Mouse (Mus musculus) heart, embryonic 12.5 days (tissue): ENCODE data around the gene Copg2. TPM values are rescaled to one million over a fixed set of nuclear protein-coding genes. Genes with fewer than 3 reads are reported as not detected.
"Not testable (repeated sequence)": the region's sequence is repeated elsewhere in the genome, so short reads cannot be mapped to it uniquely, and the experiment has no call there.

Experiments used
- ATAC-seq: fragments of 200-750 bp; cut with Nextera tagmentation; 2 replicates; pipeline ENCODE4 v1.8.0; 2017; ENCODE audit warnings: moderate TSS enrichment, moderate library complexity; ENCODE audit not compliant: insufficient number of reproducible peaks, low FRiP score
- H3K27ac ChIP-seq: fragments of 300-500 bp; sonication (generic); 2 replicates; pipeline ENCODE4 v1.5.1; 2016; ENCODE audit warnings: mild to moderate bottlenecking, moderate library complexity; ENCODE audit not compliant: poor library complexity, severe bottlenecking
- H3K27me3 ChIP-seq: fragments of 300-500 bp; sonication (generic); replicated peaks from 2 replicates; pipeline ENCODE4 v1.6.1; 2016; ENCODE audit warnings: mild to moderate bottlenecking, moderate library complexity
- H3K36me3 ChIP-seq: fragments of 300-500 bp; sonication (generic); 2 replicates; pipeline ENCODE4 v1.6.1; 2016; ENCODE audit warnings: mild to moderate bottlenecking, moderate library complexity
- H3K4me1 ChIP-seq: fragments of 300-500 bp; sonication (generic); replicated peaks from 2 replicates; pipeline ENCODE4 v1.6.1; 2016; ENCODE audit warnings: mild to moderate bottlenecking
- H3K4me2 ChIP-seq: fragments of 300-500 bp; sonication (generic); 2 replicates; pipeline ENCODE4 v1.6.1; 2016; ENCODE audit warnings: mild to moderate bottlenecking, moderate library complexity
- H3K4me3 ChIP-seq: fragments of 300-500 bp; sonication (generic); 2 replicates; pipeline ENCODE4 v1.5.1; 2016; ENCODE audit warnings: mild to moderate bottlenecking
- H3K9ac ChIP-seq: fragments of 300-500 bp; sonication (generic); 2 replicates; pipeline ENCODE4 v1.6.1; 2016; ENCODE audit warnings: mild to moderate bottlenecking, moderate library complexity
- H3K9me3 ChIP-seq: fragments of 300-500 bp; sonication (generic); replicated peaks from 2 replicates; pipeline ENCODE4 v1.6.1; 2016; ENCODE audit warnings: mild to moderate bottlenecking, moderate library complexity
- WGBS: fragments of 180-500 bp; shearing (Covaris S2); methylation state at CpG from one replicate; pipeline ENCODE4 v1.1.7; 2016; 5-methylcytosine and 5-hydroxymethylcytosine counted together
- polyA plus RNA-seq: library from polyadenylated mRNA; unstranded; fragments of >200 nt; fragmentation: Nextera tagmentation; extraction: Ambion mirVana; gene quantifications from 2 replicates; pipeline ENCODE4 v1.2.1, GENCODE M21; 2016

The Copg2 gene
- polyA plus RNA-seq, 1 experiment from 2014 or later = 29.7 TPM

DNA sequence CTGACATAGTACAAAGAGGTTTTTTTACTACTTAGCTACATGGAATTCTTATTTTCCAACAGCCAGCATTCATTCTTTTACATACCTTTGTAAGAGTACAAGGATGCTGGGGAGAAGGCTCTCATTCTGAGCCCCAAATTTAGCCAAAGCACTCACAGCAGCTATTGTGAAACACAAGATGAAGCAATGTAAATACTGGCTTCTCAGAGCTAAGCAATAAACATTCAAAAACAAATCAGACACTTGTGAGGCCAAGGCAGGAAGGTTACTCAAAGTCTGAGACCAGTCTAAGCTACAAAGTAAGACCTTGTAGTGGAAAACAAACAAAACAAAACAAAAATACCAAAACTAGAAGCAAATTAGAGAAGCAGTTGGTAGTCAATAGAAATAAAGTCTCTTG lies 83.0 kb downstream of the Copg2 start:
- no peak for ATAC-seq

DNA sequence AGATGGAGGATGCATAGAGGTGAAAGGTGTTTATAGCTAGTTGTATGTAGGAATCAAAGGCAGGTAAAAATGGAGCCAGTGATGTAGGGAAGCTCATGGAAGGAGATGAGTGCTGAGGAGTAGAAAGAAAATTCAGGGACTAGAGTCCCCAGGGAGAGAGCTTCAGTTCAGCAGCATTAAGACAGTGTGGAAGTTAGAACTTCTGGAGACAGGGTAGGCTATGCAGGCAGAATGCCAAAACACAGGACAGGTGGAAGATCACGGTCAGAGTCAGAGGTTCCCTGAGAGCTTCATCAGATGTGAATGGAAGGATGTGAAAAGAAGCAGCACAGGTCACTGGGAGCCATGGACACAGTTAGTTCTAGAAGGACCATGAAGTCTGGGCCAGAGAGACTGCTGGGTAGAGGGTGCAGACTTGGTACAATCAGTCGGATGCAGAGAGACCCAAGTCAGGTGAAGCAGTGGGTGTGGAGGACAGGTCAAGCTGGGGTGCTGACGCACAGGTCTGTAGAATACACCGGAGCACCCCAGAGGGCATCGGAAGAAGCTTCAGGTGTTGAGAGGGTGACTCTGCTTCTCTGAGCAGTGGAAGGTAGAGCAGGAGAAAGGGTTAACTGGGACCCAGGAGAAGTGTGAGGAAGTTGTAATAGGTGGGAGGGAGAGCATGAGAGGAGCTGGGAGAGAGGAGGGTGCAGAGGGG lies 91.4 kb downstream of the Copg2 start:
- no peak overlapping the region for H3K9ac ChIP-seq
- no peaks in the 10 kb centered on the region for H3K9me3 ChIP-seq
- H3K4me1 ChIP-seq = no peaks in the 10 kb centered on the region
- ATAC-seq = peak; percentile 40
- 87% methylated on average over 5 of the region's 5 CpGs for WGBS
- no peak overlapping the region for H3K27ac ChIP-seq
- H3K27me3 ChIP-seq = no peaks in the 10 kb centered on the region
- H3K4me3 ChIP-seq = no peak overlapping the region
- peaks cover 28% of the 10 kb centered on the region for H3K36me3 ChIP-seq
- H3K4me2 ChIP-seq = no peak overlapping the region

More for the DNA sequence above, 83.0 kb downstream of the Copg2 start:
- no peaks in the 10 kb centered on the region for H3K4me1 ChIP-seq
- no peak overlapping the region for H3K4me2 ChIP-seq
- no peak overlapping the region for H3K4me3 ChIP-seq
- H3K27me3 ChIP-seq = no peaks in the 10 kb centered on the region
- H3K9ac ChIP-seq = no peak overlapping the region
- no peaks in the 10 kb centered on the region for H3K9me3 ChIP-seq
- H3K36me3 ChIP-seq = peaks cover 11% of the 10 kb centered on the region
- no peak overlapping the region for H3K27ac ChIP-seq

DNA sequence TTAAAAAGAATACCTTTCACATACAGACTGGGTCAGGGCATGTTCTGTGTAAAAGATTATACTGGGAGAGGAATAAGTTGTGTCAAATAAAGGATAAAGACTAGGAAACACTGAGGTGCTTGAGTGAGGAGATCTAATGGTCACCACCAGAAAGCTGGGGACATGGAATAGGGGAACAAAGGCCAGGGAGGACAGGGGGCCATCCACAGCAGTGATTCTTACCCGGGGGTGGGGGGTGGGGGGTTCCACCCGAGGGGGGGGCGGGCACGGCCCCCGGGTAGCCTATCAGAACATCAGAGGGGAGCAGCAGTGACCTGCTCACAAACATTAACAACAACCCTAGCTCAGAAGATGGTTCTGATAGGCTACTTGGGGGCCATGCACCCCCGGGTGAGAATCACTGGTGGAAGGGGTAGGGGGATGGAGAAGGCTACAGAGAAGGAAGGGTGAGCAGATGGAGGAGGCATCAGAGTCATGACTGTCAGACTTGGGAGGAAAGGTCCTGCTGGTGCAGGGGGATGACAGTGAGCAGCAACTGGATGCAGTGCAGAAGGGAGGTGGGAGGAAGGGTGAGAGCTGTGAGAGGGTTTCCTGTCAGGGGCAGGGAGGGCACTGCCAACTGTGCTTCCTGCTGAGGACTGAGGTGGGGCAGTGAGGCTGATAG lies 92.1 kb downstream of the Copg2 start:
- H3K36me3 ChIP-seq = peaks cover 25% of the 10 kb centered on the region
- H3K4me3 ChIP-seq, H3K9me3 ChIP-seq, H3K9ac ChIP-seq, H3K4me2 ChIP-seq, H3K27me3 ChIP-seq, H3K27ac ChIP-seq, H3K4me1 ChIP-seq: not testable (repeated sequence)
- ATAC-seq = peak; percentile 86
- 71% methylated on average over 6 of the region's 6 CpGs for WGBS

DNA sequence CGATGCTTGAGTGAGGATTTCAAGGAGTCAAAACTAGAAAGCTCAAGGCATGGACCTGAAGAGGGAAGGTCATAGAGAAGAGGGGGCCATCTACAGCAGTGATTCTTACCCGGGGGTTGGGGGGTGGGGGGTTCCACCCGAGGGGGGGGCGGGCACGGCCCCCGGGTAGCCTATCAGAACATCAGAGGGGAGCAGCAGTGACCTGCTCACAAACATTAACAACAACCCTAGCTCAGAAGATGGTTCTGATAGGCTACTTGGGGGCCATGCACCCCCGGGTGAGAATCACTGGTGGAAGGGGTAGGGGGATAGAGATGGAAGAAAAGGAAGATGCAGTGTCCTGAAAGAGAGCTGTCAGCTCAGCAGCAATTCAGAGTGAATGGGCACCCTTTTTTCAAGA lies 93.7 kb downstream of the Copg2 start:
- not testable (repeated sequence) for H3K4me2 ChIP-seq, H3K4me3 ChIP-seq, H3K4me1 ChIP-seq, H3K27me3 ChIP-seq, H3K9ac ChIP-seq, H3K27ac ChIP-seq, H3K9me3 ChIP-seq
- peak; percentile 80 for ATAC-seq
- 87% methylated on average over 7 of the region's 7 CpGs for WGBS
- peaks cover 20% of the 10 kb centered on the region for H3K36me3 ChIP-seq

DNA sequence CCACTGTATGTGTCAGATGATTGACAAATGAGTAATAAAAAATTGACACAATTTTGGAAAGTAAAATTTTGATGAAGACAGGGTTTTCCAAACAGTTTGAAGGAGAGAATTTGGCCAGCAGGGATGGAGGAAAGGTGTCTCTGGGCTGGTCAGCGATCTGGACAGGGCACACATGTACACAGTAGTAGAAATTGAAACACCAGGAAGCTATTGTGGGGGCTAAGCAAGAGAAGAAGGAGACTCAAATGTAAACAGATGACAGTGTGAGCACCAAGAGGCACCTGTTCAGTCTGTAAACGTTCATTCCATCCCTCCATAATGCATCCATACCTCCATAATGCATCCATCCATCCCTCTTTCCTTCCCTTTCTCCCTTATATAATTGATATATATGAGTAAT lies 145.4 kb downstream of the Copg2 start:
- H3K4me1 ChIP-seq = no peaks in the 10 kb centered on the region
- no peak overlapping the region for H3K9ac ChIP-seq
- no peak overlapping the region for H3K4me2 ChIP-seq
- no peak overlapping the region for H3K27ac ChIP-seq
- H3K9me3 ChIP-seq = no peaks in the 10 kb centered on the region
- 80% methylated on average over 2 of the region's 2 CpGs for WGBS
- peaks cover 27% of the 10 kb centered on the region for H3K36me3 ChIP-seq
- H3K4me3 ChIP-seq = no peak overlapping the region
- ATAC-seq = peak; percentile 18; the same call in 1 of the 2 replicates
- no peaks in the 10 kb centered on the region for H3K27me3 ChIP-seq

DNA sequence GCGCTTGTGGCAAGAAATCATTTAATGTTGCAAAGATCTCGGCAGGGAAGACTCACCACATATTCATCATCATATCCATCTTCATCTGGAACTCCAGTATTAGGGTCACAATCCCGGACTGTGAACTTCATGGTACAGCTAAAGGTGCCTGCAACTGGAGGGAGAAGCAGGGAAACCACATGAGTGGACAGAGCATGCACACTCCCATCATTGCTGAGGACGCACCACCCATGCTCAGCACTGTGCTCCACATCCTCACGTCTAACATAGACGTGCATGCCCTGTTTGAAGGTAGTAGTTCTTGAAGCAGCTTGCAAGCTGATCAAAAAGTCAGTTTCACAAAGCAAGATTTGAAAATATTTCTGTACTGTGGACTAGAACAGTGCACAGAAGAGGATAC lies 146.1 kb downstream of the Copg2 start:
- H3K4me2 ChIP-seq = no peak overlapping the region
- no peak overlapping the region for H3K9ac ChIP-seq
- no peaks in the 10 kb centered on the region for H3K9me3 ChIP-seq
- no peaks in the 10 kb centered on the region for H3K27me3 ChIP-seq
- WGBS = 72% methylated on average over 6 of the region's 6 CpGs
- no peak overlapping the region for H3K4me3 ChIP-seq
- ATAC-seq = peak; percentile 56
- no peak overlapping the region for H3K27ac ChIP-seq
- H3K36me3 ChIP-seq = peaks cover 33% of the 10 kb centered on the region
- no peaks in the 10 kb centered on the region for H3K4me1 ChIP-seq

DNA sequence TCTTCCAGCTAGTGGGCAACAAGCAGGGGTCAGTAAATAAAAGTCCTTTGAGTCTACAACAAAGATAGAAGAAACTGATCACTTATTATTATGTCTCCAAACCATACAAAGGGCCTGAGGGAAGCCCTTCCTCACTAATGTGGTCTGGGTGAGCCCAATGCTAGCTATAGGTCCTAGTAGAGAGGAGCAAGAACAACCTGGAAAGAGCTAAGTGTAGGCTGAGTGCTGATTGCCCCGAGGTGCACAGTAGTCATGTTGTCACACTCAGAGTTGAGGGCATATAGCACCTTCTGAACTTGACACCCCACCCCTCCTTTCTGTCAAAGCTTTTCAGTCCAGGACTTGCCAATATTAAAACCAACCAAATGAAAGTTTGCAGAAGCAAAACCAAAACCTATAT lies 146.7 kb downstream of the Copg2 start:
- H3K27ac ChIP-seq = no peak overlapping the region
- no peak overlapping the region for H3K4me3 ChIP-seq
- peak; percentile 34 for ATAC-seq
- H3K36me3 ChIP-seq = peaks cover 39% of the 10 kb centered on the region
- H3K4me1 ChIP-seq = no peaks in the 10 kb centered on the region
- no peaks in the 10 kb centered on the region for H3K27me3 ChIP-seq
- no peak overlapping the region for H3K9ac ChIP-seq
- H3K4me2 ChIP-seq = no peak overlapping the region
- H3K9me3 ChIP-seq = no peaks in the 10 kb centered on the region
- WGBS = 48% methylated on average over 1 of the region's 1 CpGs

DNA sequence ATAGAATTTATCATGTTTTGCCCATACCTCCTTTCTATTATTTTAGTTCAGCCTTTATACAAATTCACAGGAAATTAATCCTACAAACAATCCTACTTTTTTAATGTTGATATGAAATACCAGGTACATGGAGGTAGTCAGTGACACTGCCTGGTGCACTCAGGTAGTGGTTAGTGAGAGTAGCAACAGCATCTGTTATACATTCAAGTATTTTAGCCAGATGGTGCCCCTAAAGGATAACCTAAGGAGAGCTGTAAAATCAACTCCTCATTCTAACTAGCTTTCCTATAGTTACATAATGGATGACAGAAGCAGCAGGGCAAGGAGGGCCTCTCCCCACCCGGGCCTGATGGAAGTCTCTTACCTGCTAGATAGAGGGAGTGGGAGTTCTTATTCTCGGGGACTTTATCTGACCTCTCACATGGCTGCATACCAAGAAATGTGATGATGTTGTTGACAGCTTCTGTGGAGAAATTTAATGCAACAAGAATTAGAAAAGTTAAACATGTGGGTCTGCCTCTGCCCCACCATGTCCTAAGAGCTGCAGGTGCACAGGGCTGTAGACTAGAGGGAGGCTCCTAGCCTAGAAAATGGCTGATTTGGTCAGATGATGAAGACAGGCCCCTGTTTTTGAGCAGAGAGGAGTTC lies 147.4 kb downstream of the Copg2 start:
- Histone ChIP-seq H3K4me2 (no peak overlapping the region), H3K27me3 (no peaks in the 10 kb centered on the region), H3K4me3 (no peak overlapping the region), H3K9me3 (no peaks in the 10 kb centered on the region), H3K9ac (no peak overlapping the region), H3K36me3 (peaks cover 43% of the 10 kb centered on the region), H3K4me1 (no peaks in the 10 kb centered on the region), H3K27ac (no peak overlapping the region)
- 19% methylated on average over 2 of the region's 2 CpGs for WGBS
- ATAC-seq = peak; percentile 38

DNA sequence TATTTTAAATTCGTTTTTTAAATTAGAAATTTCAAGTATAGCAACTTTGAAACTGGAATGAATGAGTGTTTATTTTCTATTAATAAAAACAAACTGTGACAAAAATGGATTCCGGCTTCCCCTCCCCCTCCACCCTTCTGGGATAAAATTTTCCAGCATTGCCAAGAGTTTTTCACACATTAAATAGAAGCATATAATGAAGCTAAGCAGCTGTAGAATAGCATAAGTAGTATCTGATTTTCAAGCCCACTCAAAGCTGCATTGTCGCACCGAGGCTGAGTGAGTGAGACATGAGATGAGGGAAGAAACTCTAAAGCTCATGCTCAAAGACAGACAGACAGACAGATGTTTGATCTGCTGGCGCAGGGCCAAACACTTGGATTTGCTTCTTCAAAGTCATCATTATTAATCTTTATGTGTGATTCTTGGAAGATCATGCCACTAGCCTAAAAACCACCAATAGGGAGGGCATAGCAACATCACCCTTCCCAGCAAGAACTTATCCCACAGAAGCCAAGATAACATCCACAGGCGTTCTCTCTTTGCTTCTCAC lies 148.2 kb downstream of the Copg2 start:
- no peak overlapping the region for H3K4me2 ChIP-seq
- H3K27me3 ChIP-seq = no peaks in the 10 kb centered on the region
- no peaks in the 10 kb centered on the region for H3K9me3 ChIP-seq
- no peak overlapping the region for H3K9ac ChIP-seq
- no peaks in the 10 kb centered on the region for H3K4me1 ChIP-seq
- H3K27ac ChIP-seq = no peak overlapping the region
- no peak for ATAC-seq
- WGBS = 68% methylated on average over 6 of the region's 6 CpGs
- peaks cover 50% of the 10 kb centered on the region for H3K36me3 ChIP-seq
- no peak overlapping the region for H3K4me3 ChIP-seq

DNA sequence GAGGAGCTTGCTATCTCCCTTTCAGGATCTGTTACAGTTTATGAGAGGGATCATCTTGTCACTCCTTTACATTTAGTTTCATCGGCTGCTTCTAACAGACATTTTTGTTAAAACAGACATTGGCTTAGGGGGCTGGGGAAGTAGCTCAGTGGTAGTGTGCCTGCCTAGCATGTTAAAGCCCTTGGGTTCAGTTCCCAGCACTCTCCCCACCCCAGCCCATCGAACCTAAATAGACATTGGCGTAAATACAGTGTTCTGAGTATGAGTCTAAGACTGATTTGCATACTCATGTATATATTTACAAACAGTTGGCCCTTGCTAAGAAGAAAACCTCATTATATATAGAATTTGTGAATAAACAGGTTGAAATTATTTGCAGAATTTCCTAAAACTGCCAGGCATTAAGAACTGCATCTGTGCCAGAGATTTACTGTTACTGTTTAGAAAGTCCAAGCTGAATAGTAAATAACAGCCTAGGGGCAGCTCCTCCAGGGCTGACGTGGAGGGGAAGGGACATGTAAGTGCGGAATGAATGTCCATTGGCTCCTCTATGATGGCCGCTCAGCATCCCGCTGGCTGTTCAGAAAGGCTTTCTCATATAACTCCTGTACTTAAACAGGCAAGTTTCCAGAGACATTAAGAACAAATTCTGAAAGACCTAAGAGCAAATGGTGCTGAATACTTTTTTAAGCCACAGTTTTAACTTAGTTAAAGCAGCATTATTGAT lies 148.8 kb downstream of the Copg2 start:
- WGBS = 81% methylated on average over 7 of the region's 7 CpGs
- H3K4me2 ChIP-seq = no peak overlapping the region
- peaks cover 56% of the 10 kb centered on the region for H3K36me3 ChIP-seq
- H3K9ac ChIP-seq = no peak overlapping the region
- no peaks in the 10 kb centered on the region for H3K9me3 ChIP-seq
- no peak overlapping the region for H3K27ac ChIP-seq
- H3K4me1 ChIP-seq = no peaks in the 10 kb centered on the region
- no peak for ATAC-seq
- no peak overlapping the region for H3K4me3 ChIP-seq
- no peaks in the 10 kb centered on the region for H3K27me3 ChIP-seq

DNA sequence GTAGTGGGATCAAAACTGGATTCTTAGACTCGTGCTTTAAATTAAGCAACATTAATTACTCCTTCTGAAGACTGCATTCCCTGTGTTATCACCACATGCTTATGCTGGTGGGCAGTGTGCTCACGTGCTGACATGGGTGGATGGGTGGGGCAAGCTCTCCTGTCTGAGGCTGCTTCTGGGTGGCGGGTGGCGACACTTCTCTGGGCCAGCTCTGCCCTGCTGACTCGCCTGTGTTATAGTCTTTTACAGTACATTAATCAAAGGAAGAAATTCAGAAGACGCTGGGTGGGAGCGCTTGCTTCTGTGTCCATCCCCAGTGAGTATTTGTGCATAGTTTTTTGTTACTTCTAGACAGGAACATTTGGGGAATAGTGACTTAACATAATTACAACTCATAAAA lies 151.0 kb downstream of the Copg2 start:
- no peak overlapping the region for H3K27ac ChIP-seq
- ATAC-seq = no peak
- 0 out of 2 replicates have a peak, but pooled peaks cover 1% of the 10 kb centered on the region for H3K4me1 ChIP-seq
- no peaks in the 10 kb centered on the region for H3K27me3 ChIP-seq
- WGBS = 70% methylated on average over 7 of the region's 7 CpGs
- H3K4me3 ChIP-seq = no peak overlapping the region
- peaks cover 69% of the 10 kb centered on the region for H3K36me3 ChIP-seq
- no peak overlapping the region for H3K9ac ChIP-seq
- no peak overlapping the region for H3K4me2 ChIP-seq
- 0 out of 2 replicates have a peak, but pooled peaks cover 2% of the 10 kb centered on the region for H3K9me3 ChIP-seq
